Mouse (Mus musculus) embryonic facial prominence, embryonic 10.5 days (tissue): ENCODE data around the gene Svs3b. TPM values are rescaled to one million over a fixed set of nuclear protein-coding genes. Genes with fewer than 3 reads are reported as not detected.
"Not testable (repeated sequence)": the region's sequence is repeated elsewhere in the genome, so short reads cannot be mapped to it uniquely, and the experiment has no call there.

Source experiments
- DNase-seq: peaks from one replicate; pipeline ENCODE4 v3.0.0-alpha.2; 2017; ENCODE audit warnings: low spot score
- H3K27ac ChIP-seq: fragments of 300-500 bp; sonication (generic); replicated peaks from 2 replicates; pipeline ENCODE4 v1.5.1; 2016; ENCODE audit warnings: mild to moderate bottlenecking
- H3K27me3 ChIP-seq: fragments of 300-500 bp; sonication (generic); replicated peaks from 2 replicates; pipeline ENCODE4 v1.6.1; 2016; ENCODE audit warnings: low read depth, mild to moderate bottlenecking; ENCODE audit not compliant: poor library complexity, severe bottlenecking
- H3K36me3 ChIP-seq: fragments of 300-500 bp; sonication (generic); replicated peaks from 2 replicates; pipeline ENCODE4 v1.6.1; 2016; ENCODE audit warnings: mild to moderate bottlenecking, moderate library complexity
- H3K4me1 ChIP-seq: fragments of 300-500 bp; sonication (generic); 2 replicates; pipeline ENCODE4 v1.6.1; 2016
- H3K4me3 ChIP-seq: fragments of 300-500 bp; sonication (generic); 2 replicates; pipeline ENCODE4 v1.5.1; 2016; ENCODE audit warnings: mild to moderate bottlenecking, moderate library complexity
- H3K9me3 ChIP-seq: fragments of 300-500 bp; sonication (generic); 2 replicates; pipeline ENCODE4 v1.6.1; 2016; ENCODE audit warnings: mild to moderate bottlenecking
- WGBS: fragments of 180-500 bp; shearing (Covaris S2); methylation state at CpG from one replicate; pipeline ENCODE4 v1.1.7; 2016; 5-methylcytosine and 5-hydroxymethylcytosine counted together
- polyA plus RNA-seq: library from polyadenylated mRNA; unstranded; fragments of >200 nt; fragmentation: Nextera tagmentation; extraction: Ambion mirVana; gene quantifications from 2 replicates; pipeline ENCODE4 v1.2.1, GENCODE M21; 2016

Svs3b gene
- not detected in 2 replicates for polyA plus RNA-seq

DNA sequence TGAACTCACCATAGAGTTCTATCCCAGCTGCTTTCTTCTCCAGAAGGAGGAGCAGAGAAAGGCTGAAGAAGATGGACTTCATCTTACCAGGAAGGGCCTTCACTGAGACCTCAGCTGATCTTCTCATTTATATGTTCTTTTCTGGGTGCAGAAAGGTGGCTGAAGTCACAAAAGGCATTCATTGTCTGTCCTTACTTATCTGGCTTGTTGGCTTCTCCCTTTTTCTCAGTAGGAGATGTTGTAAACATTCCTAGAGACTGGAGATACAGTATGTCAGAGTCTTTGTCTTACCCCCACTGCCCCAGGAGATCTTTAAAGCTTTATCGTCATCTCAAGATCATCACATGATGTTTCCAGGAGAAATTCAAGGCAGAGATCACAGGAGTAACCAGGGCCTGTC is at the start of gene Svs3b:
Gene Svs3b, minus strand, starts transcription at position 101 of the 400 bp plus-strand sequence.
- DNase-seq, H3K4me3 ChIP-seq, H3K9me3 ChIP-seq, H3K4me1 ChIP-seq, H3K36me3 ChIP-seq, H3K27ac ChIP-seq, H3K27me3 ChIP-seq: not testable (repeated sequence)
- WGBS: 89% methylated on average over 1 of the region's 1 CpGs

DNA sequence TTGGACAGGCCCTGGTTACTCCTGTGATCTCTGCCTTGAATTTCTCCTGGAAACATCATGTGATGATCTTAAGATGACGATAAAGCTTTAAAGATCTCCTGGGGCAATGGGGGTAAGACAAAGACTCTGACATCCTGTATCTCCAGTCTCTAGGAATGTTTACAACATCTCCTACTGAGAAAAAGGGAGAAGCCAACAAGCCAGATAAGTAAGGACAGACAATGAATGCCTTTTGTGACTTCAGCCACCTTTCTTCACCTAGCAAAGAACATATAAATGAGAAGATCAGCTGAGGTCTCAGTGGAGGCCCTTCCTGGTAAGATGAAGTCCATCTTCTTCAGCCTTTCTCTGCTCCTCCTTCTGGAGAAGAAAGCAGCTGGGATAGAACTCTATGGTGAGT is 32.5 kb upstream of the Svs3b start, which contains the start of gene Svs3a:
Gene Svs3a, plus strand, starts transcription at position 301 of the 400 bp plus-strand sequence.
- H3K4me3 ChIP-seq, H3K27ac ChIP-seq, H3K4me1 ChIP-seq, DNase-seq, H3K27me3 ChIP-seq, H3K36me3 ChIP-seq, H3K9me3 ChIP-seq: not testable (repeated sequence)
- 84% methylated on average over 1 of the region's 1 CpGs for WGBS

DNA sequence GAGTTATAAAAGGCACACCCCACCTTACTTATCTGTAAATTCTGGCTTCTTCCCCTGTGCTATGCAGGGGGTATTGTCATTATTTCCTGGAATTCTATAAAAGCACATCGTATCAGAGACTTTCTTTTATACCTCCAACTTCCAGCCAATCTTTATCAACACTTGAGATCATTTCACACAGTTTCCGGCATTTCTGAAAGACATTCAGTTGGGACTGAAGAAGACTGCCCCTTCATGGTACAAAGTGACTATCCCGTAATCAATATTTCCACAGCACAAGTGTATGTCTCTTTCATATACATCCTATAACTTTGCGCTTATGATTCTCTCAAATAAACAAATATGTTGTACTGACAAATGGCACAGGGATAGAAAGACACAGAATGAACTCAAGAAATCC is 21.9 kb upstream of the Svs3b start, which contains the start of gene Svs4:
Gene Svs4, minus strand, starts transcription at position 101 of the 400 bp plus-strand sequence.
- H3K36me3 ChIP-seq: no peaks in the 10 kb centered on the region
- no peak for DNase-seq
- H3K27me3 ChIP-seq: no peaks in the 10 kb centered on the region
- H3K27ac ChIP-seq: no peak within 1 kb of the TSS
- no peak within 1 kb of the TSS for H3K4me3 ChIP-seq
- WGBS: 94% methylated on average over 4 of the region's 4 CpGs
- no peaks in the 10 kb centered on the region for H3K4me1 ChIP-seq
- no peaks in the 10 kb centered on the region for H3K9me3 ChIP-seq

DNA sequence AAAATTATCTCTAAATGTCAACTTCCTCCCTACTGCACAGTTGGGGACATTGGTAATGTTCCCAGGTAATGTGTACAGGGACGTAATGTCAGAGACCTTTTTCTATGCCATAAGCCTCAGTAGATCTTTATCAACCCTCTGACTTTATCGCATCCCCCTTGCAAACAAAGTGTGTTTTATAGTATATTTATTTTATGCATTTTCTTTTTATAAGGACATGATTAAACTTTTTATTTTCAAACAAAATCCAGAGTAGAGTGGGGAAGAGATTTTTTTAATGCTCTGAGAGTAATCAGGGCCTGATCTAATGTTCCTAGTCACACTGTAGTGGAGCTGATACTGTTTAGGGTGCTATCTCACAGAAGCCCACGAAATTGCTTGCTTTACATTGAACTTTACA is 18.1 kb downstream of the Svs3b start, which contains the start of gene Svs2:
Gene Svs2, minus strand, starts transcription at position 101 of the 400 bp plus-strand sequence.
- no peak for DNase-seq
- Histone ChIP-seq H3K27ac (no peak within 1 kb of the TSS), H3K4me1 (no peaks in the 10 kb centered on the region), H3K36me3 (no peaks in the 10 kb centered on the region), H3K27me3 (no peaks in the 10 kb centered on the region), H3K4me3 (no peak within 1 kb of the TSS), H3K9me3 (0 out of 2 replicates have a peak, but pooled peaks cover 2% of the 10 kb centered on the region)
- WGBS: 85% methylated on average over 3 of the region's 3 CpGs

DNA sequence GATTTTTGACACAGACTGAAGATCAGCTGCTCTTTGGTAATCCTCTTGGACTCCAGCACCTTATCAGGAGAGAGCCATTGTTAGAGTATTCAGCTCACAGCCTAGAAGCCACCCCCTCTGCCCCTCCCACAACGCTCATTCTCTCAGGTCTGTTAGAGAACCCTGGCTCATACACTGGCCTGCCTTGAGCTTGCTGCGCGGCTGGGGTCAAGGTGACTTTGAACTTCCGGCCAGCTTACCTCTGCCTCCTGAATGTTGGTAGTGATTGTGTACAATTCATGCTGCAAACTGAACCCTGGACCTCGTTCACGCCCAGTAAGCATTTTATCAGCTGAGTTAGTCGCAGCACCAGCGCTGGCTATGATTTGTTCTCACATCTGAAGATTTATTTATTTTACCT is 23.8 kb downstream of the Svs3b start:
- Histone ChIP-seq H3K27ac (no peak overlapping the region), H3K36me3 (no peaks in the 10 kb centered on the region), H3K9me3 (no peaks in the 10 kb centered on the region), H3K4me1 (no peaks in the 10 kb centered on the region), H3K4me3 (no peak overlapping the region), H3K27me3 (no peaks in the 10 kb centered on the region)
- DNase-seq: no peak
- 92% methylated on average over 8 of the region's 8 CpGs for WGBS

DNA sequence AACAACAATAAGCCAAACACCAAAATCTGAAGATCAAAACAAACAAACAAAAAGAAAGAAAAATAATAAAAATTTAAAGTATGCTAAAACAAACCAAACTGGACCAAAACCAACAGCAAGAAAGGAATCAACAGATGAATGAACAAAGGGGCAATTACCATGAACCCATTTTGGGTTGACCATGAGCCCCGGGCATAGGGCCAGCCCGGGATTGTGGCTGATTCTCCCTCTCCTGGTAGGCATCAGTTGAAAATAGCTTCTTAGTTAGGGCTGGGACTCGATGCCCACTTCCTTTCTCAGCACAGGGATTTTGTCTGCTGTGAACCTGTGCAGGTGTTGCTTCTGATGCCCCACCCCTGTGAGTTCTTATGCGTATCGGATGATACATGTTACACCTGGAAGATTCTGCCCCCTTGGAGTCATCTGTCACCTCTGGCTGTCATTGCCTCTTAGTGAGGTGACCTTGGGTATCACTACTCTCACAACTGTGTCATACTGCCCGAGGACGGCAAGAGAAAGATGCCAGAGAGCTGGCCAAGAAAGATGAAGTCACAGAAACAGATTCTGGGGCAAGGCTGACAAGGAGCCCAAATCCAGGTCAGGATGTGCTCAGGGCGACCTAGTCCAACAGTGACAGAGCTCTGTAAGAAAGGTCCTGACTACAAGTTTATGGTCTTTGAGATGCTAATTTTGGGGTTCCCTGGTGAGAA is 27.9 kb downstream of the Svs3b start:
- DNase-seq: no peak
- H3K27me3 ChIP-seq: no peaks in the 10 kb centered on the region
- H3K9me3 ChIP-seq: no peaks in the 10 kb centered on the region
- WGBS: 84% methylated on average over 8 of the region's 8 CpGs
- H3K27ac ChIP-seq: no peak overlapping the region
- no peaks in the 10 kb centered on the region for H3K4me1 ChIP-seq
- H3K36me3 ChIP-seq: no peaks in the 10 kb centered on the region
- no peak overlapping the region for H3K4me3 ChIP-seq

DNA sequence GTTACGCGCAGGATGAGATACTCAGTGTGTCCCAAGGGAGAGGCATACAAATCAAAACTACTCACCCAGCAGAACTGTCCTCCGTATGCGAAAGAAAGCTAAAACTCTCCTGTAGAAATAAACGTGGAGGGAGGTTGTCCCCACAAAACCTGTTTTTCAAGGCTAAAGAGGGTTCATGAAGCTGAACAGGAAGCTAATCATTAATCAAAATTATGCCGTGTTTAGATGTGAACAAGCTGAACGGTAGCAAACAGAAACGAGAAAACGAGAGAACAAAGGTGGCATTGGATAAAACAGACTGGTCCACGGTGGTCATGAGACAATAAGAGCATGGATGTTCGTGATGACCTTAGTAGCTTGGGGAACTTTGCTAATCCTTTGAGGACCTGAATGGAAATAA is 34.9 kb downstream of the Svs3b start, which contains the start of gene Wfdc15b:
Gene Wfdc15b, minus strand, starts transcription at position 139 of the 400 bp plus-strand sequence.
- WGBS: 82% methylated on average over 11 of the region's 11 CpGs
- H3K27me3 ChIP-seq: no peaks in the 10 kb centered on the region
- no peak within 1 kb of the TSS for H3K27ac ChIP-seq
- no peak for DNase-seq
- H3K4me1 ChIP-seq: no peaks in the 10 kb centered on the region
- H3K4me3 ChIP-seq: no peak within 1 kb of the TSS
- no peaks in the 10 kb centered on the region for H3K9me3 ChIP-seq
- H3K36me3 ChIP-seq: no peaks in the 10 kb centered on the region

DNA sequence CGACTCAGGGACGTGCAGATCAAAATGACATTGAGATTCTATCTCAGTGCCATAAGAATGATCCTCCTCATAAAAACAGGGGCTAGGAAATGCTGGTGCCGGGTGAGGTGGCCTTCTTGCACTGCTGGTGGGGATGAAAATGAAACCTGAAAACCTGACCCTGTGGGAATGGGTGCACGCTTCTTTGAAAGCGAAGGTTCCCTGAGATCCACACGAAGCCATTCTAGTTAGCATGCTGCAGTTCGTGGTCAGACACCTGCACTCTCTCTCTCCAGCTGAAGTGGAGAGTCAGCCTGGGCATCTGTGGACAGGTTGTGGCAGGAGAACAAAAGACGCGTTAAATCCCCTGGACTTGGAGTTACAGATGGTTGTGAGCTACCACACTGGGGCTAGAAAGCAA is 37.1 kb downstream of the Svs3b start:
- H3K36me3 ChIP-seq: no peaks in the 10 kb centered on the region
- H3K27ac ChIP-seq: no peak overlapping the region
- no peaks in the 10 kb centered on the region for H3K4me1 ChIP-seq
- no peak for DNase-seq
- H3K9me3 ChIP-seq: no peaks in the 10 kb centered on the region
- no peak overlapping the region for H3K4me3 ChIP-seq
- H3K27me3 ChIP-seq: no peaks in the 10 kb centered on the region
- 88% methylated on average over 9 of the region's 9 CpGs for WGBS

DNA sequence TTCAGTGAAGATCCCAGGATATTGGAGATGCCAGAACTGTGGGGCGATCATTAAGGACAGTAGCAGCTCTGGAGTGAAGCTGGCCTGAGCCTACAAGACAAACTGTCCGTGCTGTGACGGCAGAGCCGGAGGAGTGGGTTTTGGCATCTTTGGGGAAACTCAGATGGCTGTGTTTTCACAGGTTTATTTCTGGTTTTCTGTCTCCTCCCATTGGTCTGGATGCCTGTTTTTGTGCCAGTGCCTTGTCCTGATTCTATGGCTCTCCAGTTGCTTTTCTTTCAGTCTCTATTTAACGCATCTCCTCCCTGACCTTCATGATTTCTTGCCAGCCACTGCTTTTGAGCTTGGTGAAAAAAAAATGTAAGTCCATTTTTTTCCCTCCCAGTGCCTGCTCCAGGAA is 43.7 kb downstream of the Svs3b start:
- no peaks in the 10 kb centered on the region for H3K36me3 ChIP-seq
- no peaks in the 10 kb centered on the region for H3K9me3 ChIP-seq
- H3K4me3 ChIP-seq: no peak overlapping the region
- H3K27ac ChIP-seq: no peak overlapping the region
- 86% methylated on average over 5 of the region's 5 CpGs for WGBS
- no peaks in the 10 kb centered on the region for H3K27me3 ChIP-seq
- DNase-seq: no peak
- H3K4me1 ChIP-seq: no peaks in the 10 kb centered on the region

DNA sequence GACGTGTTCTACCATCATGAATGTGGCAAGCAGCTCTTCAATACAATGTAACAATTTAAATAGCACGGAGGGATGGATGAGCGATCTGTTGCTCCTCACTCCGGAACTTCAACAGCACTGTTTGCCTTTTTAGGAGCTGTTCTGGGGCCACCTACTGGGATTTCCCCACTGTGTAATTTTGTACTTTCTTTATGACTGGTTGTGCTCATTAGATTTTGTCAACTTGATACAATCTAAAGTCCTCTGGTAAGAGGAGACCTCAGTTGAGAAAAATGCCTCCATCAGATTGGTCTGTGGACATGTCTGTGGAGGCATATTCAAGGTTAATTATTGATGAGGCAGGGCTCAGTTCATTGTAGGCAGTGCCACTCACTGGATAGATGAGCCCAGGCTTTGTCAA is 45.5 kb downstream of the Svs3b start:
- no peak for DNase-seq
- Histone ChIP-seq H3K9me3 (no peaks in the 10 kb centered on the region), H3K4me3 (no peak overlapping the region), H3K4me1 (no peaks in the 10 kb centered on the region), H3K27me3 (no peaks in the 10 kb centered on the region), H3K27ac (no peak overlapping the region), H3K36me3 (no peaks in the 10 kb centered on the region)
- 89% methylated on average over 4 of the region's 4 CpGs for WGBS

DNA sequence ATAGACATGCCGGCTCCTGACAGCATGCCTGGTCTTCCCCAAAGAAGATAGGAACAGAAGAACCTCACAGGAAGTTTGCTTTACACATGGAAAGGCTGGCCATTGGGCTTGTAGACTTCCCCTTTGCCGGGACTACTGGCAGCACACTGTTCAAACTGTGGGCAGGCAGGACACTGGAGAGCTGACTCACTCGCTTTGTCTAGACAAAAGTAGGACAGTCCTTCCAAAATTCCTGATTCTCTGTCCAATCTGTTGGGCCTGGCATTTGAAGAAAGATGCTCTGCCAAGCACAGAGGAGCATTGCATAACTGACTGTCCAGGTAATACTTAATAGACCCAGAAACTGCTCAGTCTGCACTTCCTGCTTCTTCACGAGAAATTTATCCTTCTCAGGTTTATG is 49.8 kb downstream of the Svs3b start:
- WGBS: 79% methylated on average over 4 of the region's 4 CpGs
- no peak overlapping the region for H3K4me3 ChIP-seq
- H3K4me1 ChIP-seq: no peaks in the 10 kb centered on the region
- H3K27me3 ChIP-seq: no peaks in the 10 kb centered on the region
- no peak overlapping the region for H3K27ac ChIP-seq
- no peak for DNase-seq
- no peaks in the 10 kb centered on the region for H3K36me3 ChIP-seq
- H3K9me3 ChIP-seq: no peaks in the 10 kb centered on the region

DNA sequence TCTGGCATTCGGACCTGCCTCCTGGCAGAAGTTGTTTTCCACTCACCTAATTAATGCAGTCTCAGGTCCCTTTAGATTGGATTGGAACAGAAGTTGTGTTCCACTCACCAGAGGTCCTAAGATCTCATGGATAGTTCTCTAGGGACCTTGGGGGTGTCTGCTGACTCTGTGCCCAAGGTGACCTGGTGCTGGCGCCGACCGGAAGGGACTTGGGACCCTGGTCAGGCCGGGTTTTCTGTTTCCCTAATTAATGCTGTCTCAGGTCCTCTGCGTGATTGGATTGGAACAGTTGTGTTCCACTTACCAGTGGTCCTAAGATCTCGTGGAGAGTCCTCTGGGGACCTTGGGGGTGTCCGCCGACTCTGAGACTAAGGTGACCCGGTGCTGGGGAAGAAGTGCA is 50.4 kb downstream of the Svs3b start:
- H3K36me3 ChIP-seq, H3K27me3 ChIP-seq, H3K4me3 ChIP-seq, DNase-seq, H3K27ac ChIP-seq, H3K9me3 ChIP-seq, H3K4me1 ChIP-seq: not testable (repeated sequence)
- WGBS: 90% methylated on average over 10 of the region's 10 CpGs
